Mouse (Mus musculus): Measurements from ENCODE around the gene Rapgef1.

The Rapgef1 gene

DNA sequence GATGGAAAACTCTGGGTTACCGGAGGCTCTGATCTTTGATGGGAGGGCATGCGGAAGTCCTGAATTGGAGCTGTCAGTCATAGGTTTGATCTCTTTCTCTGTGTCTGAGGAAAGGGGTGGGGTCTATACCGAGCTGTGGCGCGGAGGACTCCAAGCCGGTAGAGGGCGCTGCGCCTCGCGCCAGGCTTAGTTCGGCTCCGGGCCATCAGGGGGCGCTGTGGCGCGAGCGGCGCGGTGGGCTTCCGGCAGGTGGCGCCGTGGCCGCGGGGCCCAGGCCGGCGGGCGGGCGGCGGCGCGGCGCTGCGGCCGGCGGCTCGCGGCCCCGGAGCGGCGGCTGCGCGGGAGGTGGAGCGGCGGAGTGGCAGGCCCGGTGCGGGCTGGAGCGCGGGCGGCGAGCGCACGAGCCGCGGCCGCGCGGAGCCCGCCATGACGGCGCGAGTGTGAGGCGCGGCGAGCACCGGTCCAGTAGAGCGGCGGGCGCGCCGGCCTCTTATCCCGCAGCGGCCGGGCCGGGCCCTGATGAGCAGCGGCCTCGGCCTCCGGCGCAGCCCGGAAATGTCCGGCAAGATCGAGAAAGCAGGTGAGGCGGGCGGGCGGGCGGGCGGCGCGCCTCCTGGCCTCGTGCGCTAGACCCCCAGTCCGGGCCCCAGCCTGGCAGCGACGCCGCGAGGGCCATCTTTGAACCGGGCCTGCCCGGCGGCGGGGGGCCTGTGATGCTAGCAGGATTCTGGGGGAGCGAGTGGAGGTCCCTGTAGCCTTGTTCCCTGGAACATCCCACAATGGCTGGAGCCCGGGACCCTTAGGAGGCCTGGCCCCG lies at the start of gene Rapgef1:
Gene Rapgef1 (plus strand): TSS at position 237 of the 817 bp plus-strand sequence.
- no peak for DNase-seq (ENCODE audit: extremely low read depth, low read depth, low spot score)

DNA sequence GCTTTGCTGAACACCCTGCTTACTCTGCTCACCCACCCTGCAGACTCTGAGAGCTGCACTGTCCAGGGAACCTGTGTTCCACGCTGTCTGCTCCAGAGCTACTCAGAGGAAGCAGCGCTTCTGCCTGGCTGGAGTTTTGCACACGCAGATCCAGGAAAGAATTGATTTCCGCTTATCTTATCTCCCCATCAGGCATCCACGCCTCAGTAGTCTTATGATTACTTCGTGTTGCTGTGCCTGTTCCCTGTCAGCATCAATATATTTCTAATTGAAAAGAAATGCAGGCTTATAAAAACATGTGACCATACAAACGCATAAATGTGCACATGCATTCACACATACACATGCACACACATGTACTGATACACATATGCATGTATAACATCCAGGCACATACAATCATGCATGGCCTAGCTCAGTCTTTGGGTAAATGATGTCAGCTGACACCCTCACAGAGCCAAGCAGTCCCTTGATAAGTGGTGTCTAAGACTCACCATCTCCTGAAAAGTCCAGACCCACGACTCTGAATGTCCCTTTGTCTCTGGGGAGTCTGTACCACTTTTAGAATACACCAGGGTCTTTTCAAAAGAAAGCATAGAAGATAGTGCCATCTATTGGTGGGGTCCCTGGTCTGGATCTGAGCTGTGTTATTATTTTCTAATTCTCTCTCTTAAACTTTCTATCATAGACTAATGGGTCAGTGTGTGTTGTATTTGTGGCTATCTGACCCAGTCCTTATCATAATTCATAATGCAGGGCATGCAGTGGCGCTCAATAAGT lies 47.4 kb upstream of the Rapgef1 start:
- DNase-seq (ENCODE audit: extremely low read depth, low read depth, low spot score): no peak

DNA sequence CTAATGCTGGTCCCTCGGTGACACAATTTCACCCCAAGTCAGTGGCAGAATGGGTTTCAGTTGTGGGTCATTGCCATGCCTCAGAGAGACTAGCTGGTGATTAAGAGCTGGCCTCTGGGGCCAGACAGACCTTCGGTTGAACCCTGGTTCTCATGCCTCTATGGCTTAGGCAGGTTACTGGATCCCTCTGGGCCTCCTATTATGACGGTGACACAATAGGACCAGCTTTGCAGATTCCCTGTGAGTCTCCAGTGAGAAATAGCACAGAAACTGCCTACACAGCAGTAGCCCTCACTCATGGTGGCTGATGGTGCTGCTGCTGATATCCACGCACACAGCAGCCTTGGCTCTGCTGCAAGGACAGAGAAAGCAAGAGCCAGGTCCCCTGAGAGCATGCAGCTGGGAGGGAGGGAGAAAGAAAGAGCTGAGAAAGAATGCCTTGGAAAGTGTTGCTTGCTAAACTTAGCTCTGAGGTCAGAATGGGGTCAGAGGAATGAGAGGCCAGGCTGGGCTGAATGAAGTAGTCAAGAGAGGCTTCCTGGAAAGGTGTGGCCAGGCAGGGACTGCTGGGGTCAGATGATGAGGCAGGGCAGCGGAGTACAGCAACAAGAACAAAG lies 46.6 kb upstream of the Rapgef1 start:
- DNase-seq (ENCODE audit: extremely low read depth, low read depth, low spot score): no peak

DNA sequence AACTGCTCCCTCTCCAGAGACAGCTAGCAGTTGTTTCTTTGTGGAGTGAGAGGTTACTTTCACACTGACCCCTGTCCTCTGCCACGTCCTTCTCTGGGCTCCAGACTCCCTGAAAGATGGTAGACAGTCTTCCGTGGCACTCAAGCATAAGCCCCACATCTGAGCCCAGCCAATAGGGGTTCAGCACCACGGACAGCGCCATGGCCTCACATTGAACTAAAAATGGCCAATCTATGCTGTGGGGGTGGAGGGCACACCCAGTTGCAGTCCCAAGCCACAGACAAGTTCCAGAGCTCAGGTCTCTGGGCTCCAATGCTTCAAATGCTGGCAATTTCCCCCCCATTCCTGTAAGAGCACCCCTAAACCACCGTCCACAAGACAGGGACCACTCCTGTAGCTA lies 45.9 kb upstream of the Rapgef1 start:
- no peak for DNase-seq (ENCODE audit: extremely low read depth, low read depth, low spot score)

DNA sequence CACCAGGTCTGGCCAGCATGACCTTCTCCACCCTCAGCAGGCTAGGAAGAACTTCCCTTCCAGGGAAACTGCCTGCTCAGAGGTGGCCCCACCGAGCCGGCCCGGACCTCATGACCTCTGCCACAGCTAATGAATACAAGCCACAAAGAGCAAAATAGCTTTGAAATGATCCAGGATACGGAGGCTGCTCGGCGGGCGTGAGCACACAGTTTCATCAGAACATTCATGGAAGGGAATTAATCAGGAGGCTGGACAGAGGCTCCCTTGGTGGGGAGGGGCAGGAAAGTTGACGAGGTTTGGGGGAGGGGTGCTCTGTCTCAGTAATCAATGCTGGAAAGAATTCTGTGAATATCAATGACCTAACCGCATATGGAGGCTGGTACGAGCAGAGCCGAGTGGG lies 45.3 kb upstream of the Rapgef1 start:
- DNase-seq (ENCODE audit: extremely low read depth, low read depth, low spot score): no peak

DNA sequence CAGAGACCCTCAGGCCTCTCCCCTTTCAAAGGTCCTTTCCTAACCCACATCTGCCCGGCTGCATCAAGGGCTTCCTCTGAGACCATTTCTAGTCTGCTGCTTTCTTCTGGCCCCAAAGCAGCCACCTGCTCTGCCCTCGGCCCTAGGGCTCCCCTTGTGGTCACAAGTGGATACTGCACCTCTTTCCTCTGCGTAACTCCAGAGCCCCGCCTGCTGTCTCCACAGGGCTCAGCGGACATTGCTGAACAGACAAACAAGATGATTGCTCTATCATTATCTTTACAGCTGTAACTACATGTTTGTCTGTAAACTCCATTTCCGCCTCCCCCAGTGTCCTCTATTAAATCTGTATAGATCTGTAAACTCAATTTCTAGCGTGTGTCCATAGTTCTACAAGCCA lies 37.1 kb upstream of the Rapgef1 start:
- DNase-seq (ENCODE audit: extremely low read depth, low read depth, low spot score): no peak

DNA sequence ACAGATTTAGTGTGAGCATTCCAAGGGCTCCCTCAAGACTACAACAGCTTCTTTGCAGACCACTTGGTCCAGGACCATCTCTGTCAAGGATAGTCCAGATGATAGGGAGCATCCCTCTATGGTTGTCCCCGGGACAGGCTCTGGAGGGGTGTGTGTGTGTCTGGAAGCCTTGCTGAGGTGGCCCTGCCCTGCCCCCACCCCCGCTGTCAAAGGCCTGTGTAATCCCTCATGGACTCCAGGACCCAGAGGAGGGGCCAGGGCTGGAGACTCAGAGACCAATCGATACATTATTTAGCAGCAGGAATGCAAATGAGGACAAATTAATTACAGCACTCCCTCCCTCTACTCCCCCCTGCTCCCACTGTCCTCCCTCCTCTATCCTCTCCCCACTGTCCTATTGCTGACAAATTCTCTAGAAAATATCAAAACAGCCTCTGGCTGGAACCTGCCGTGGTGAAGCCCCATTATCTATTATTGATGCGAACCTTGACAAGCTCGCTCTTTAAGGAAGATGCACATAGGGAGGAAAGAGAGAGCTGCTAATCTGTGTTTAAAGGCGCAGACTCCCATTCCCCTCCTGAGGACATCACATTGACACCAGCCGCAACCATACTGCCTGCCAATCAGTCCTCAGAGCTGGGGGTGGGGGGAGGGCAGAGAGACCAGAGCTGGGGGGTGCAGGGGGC lies 33.4 kb upstream of the Rapgef1 start:
- no peak for DNase-seq (ENCODE audit: extremely low read depth, low read depth, low spot score)

DNA sequence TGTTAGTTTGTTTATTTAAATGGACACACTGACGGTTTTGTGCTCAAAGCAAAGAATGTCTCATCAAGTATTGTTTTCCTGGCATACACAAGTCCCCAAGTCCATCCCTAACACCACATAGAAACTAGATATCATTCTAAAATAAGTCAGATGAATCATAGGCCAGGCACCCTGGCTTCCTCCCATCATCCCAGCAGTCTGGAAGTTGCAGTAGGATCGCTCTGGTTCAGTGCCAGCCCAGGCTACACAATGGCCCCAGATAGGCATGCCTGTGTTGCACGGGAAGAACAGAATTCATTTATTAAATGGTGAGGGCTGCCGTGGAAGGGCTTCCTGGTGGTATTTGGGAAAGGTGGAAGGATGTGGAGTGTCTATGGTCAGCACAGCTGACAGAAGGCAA lies 31.5 kb upstream of the Rapgef1 start:
- DNase-seq (ENCODE audit: extremely low read depth, low read depth, low spot score): no peak

DNA sequence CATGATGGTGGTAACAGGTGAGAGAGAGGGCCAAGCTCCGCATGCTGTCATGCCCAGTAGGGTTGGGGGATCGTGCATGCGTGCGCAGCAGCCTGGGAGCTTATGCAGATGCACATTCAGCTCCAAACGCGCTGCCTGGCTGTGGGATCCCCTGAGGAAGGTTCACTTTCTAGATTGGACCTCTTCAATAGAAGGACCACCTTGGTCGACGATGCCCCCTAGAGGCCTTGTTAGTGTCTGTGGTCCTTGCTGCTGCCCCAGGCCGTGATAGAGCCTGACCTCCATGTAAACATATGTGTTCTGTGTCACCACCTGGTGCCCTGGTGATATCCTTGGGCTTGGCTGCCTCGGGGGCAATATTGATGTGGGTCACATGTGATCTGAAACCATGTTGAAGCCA lies 30.3 kb upstream of the Rapgef1 start:
- DNase-seq (ENCODE audit: extremely low read depth, low read depth, low spot score): no peak

DNA sequence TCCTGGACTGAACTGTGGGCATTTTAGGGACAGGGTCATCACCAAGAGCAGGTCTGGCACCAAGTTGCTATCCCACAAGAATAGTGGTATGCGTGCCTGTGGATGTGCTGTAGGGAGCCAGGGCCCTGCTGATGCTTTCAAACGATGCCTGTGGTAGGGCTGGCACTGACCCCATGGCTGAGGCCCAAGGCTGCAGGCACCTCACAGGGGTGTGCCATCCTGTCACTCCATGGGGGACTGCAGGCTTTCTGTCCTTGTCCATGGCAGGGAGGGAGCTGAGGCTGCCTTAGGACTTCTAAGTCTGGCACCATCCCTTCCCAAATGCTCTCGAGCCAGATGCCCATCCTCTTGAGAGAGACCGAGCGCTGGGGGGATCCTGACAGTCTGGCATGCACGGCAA lies 27.9 kb upstream of the Rapgef1 start:
- DNase-seq (ENCODE audit: extremely low read depth, low read depth, low spot score): no peak

DNA sequence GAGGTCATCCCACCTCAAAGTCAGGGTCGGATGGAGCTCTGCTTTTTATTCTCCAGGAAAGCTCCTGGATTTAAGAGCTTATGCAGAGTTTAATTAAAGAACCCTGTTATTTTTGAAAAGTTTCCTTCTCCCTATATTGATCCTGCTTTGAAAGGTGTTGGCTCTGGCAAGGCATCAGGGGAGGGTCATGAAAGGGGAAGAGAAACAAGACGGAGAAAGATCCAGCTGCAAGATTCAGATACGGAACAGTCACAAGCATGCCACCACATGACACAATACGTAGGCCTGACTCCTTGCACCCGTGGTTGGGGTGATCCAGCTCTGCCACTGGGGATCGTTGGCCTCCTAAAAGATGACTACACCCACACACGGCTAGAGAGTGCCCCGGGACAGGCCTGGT lies 27.0 kb upstream of the Rapgef1 start:
- no peak for DNase-seq (ENCODE audit: extremely low read depth, low read depth, low spot score)

DNA sequence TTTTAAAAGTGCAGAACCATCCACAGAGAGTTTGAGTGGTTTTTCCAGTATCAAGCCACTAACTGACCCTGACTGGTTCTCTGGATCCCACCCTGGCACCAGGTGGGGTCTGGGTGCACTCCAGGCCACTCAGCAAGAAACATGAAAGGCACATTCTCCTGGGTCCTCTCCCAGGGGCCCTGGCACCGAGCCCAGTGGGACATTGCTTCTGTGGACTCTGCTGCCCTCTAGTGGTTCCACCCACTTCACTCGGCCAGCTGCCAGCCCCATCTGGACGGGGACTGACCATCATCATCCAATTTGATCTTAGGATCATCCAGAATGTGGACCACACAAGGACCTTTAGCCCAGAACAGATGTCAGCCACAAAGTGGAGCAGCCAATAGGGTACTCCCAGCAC lies 15.6 kb upstream of the Rapgef1 start:
- no peak for DNase-seq (ENCODE audit: extremely low read depth, low read depth, low spot score)

DNA sequence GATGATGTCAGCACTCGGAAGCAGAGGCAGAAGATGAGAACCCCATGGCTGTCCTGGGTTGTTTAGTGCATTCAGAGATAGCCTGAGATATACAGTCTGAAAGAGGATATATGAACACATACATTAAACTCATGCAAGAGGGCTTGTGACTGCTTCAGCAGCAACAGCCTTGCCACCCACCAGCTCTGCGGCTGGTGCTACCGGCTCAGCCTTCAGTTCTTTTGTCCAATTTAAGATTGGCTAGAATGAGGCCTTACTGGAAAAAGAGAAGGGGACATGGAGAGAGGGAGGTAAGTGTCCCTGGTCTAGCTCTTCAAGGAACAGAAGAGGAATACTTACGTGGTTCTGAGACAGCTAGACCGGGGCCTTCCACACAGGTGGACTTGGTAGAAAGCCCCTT lies 13.9 kb upstream of the Rapgef1 start:
- DNase-seq (ENCODE audit: extremely low read depth, low read depth, low spot score): no peak

DNA sequence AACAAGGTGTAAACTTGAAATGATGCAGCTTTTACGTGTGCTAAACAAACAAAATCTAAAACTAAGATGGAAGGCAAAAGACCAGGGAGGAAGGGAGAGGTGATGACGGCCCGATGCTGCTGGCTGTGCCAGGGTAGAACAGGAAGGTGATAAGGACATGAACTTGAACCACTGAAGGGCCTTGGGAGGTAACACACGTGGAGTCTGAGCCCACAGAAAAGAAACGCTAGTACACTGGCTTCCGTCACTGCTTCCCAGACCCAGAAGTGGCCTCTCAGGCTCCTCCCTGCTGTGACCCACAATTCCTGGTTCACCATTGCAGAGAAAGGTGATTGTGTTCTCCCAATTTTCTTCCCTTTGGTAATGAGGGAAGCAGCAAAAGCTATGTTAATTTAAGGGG lies 13.1 kb upstream of the Rapgef1 start:
- no peak for DNase-seq (ENCODE audit: extremely low read depth, low read depth, low spot score)

DNA sequence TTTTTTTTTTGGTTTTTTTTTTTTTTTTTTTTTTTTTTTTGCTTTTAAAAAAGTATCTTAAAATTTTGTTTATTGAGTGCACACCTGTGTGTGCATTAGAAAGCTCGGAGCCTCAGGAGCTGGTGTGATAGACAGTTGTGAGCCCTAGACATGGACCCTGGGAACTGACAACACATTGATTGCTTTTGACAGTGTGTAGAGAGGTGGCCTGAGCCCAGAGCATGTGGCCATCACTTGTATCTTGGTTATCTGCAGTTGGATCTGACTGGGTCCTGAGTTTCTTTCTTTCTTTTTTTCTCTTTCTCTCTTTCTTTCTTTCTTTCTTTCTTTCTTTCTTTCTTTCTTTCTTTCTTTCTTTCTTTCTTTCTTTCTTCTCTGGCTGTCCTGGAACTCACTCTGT lies 2.2 kb upstream of the Rapgef1 start:
- no peak for DNase-seq (ENCODE audit: extremely low read depth, low read depth, low spot score)

DNA sequence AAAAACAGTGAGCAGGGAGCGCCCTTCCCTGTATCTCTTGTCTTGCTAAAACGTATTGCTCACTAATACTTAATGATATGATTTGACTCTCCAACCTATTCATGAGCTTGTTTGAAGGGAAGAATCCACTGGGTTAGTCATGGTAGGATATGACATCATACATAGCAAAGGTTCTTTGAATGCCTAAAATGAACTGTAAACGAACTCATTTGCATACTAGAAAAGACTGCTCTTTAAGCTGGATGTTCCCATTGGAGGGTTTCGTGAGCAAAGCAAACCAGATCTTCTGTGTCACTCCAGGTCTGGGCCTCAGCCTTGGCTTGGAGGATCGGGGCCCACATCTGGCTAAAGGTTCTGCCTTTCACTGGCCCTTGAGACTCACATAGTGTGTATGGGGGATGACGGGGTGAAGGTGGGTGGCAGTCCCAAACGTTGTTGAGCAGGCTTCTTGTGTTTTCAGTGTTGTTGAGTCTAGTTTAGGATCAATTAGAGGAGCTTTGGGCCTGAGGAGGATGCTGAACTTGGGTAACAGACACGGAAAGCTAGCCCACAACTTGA lies 515 bp upstream of the Rapgef1 start:
- no peak for DNase-seq (ENCODE audit: extremely low read depth, low read depth, low spot score)

DNA sequence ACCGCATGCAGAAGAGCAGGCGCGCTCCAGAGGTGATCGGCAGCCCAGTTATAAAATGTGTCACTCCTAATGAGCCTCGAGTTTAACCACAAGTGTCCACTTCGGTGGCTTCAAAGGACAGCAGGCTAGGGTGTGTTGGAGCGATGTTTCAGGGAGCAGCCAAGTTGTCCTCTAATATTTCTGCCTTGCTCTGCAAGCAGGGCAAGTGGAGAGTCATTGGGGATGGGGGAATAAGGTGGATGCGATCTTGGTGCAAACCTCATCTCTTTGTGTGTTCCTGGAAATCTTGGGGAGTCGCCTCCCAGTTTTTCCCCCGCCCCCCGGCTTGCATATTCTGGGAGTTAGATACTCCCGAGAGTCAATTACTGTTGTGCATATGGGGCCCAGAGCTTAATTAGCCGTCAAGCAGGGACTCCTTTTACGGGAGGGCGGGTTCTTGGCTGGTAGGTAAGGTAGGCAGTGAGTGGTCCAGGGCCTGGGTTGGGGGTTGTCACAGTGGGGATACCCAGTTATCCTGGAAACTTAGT lies 844 bp downstream of the Rapgef1 start:
- no peak for DNase-seq (ENCODE audit: extremely low read depth, low read depth, low spot score)

DNA sequence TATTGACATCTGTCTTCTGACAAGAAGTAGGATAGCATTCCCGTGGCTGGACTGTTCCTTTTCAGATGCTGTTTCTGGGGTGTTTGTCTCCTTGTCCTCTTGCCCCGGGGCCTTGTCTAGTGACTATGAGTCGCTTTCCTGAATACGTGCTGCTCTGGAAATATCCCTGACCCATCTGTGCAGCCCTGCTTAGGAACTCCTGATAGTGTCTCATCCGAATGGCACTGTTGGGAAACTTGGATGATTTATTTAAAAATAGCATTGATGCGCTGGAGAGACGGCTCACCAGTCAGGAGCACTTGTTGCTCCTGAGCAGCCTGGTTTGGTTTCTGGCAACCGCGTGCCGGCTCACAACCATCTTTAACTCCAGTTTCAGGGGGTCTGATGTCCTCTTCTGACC lies 1.6 kb downstream of the Rapgef1 start:
- no peak for DNase-seq (ENCODE audit: extremely low read depth, low read depth, low spot score)

DNA sequence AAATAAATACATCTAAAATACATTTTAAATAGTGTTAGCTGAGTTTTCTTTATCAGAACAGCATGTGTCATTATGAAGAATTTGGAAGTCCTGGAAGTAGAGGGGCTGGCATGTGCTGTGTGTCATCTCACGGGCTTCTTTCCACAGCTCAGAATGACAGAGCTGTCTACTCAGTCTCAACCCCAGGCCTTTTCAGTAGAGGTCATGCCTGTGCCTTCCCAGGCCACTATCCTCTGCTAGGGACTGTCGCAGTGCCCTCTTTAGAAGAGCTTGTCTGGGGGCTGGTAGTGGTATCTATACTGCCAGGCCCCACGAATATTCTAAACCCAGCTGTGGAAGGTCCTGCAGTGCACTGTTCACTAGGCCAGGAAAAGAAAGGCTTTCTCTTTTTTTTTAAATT lies 2.1 kb downstream of the Rapgef1 start:
- no peak for DNase-seq (ENCODE audit: extremely low read depth, low read depth, low spot score)

DNA sequence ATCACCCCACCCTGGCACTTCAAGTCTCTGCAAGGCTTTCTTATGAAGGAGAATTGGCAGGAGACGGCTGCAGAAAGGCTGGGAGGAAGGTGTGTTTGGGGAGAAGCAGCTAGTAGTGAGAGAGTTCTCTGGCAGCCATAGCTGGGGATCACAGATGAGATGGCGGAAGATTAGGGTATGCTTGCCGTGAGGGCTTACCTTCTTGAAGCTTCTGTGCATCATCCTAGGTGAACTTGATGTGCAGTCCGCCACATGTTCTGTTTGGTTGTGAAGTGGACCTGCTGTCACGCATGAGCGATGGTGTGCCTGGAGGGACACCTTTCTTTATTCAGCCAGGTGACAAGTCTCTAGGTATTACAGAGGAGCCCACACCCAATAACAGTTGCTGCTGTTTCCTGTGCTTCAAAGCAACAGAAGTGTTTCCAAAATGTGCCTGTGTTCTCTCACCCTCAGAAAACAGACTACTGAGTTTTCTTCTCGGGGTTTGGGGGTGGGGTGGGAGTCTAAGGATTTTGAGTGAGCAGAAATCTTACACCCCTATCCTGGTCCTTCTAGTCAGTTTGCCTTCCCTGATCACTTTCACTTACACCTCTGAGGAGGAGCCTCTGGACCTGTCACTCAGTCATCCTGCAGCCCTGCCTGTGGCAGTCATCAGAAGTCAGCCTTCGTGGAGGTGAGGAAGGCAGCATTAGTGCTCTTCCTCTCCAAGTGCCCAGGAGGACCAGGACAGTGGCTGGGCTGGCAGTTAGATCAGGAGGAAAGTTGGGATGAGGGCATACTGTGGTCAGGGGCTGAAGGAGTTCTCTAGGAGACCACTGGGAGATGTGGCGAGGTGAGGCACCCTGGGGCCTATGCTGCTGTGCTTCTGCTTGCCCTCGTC lies 2.8 kb downstream of the Rapgef1 start:
- DNase-seq (ENCODE audit: extremely low read depth, low read depth, low spot score): no peak

Measured in fat pad, adult 2 months (tissue).